ENCODE assay signal across 10 mouse cellular contexts in the genomic region with DNA sequence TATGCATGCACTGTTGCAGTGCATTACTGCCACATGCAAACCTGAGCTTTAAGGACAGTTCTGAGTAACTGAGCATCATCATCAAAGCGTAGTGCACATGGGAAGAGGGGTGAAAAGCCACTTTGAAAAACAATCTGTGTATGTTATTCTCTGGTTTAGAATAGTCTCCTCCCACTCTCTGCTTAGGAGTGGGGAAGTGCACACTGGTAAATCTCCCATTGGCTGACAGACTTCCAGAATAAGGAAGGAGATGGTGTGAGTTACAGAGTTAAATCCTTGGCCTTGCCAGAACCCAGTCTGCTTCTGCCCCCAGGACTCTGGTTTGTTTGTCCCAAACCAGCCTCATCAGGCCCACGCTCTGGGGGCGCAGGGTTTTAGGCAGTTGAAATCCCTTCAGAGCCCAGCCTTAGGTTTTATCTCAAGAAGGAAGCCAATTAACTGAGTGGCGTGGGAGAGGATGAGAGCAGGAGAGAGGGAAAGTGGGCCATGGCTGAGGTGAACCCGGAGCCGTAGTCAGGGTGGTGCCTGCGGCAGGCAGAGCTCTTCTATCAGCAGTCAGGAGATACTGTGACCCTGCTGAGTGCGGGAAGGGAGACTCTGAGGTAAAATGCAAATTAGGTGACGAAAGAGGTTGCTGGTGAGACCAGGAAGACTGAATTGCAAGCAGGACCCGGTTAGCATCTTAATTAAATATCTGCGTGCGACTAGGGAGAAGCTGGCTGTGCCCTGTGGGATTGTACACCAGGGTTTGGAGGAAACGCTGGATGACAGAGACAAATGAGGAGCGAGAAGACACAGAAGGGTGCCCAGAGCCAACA.
A peak's percentile ranks its signal among the peaks of the same experiment; 100 is the strongest.
DNase-seq lines count a peak whose midpoint lies in the region; ATAC-seq and TF ChIP-seq lines count a peak whose summit lies in the region.
"Had no signal": no experiment of that assay in that cellular context is flagged by ENCODE, and none has a peak within 500 bp of the region (broad histone marks: within the 10 kb centered on the region; RNA-seq: fewer than 3 reads in every experiment).

No protein-coding gene starts in this region.

- no peak for TF ChIP-seq POLR2A in bone marrow, adult 2 months (IDR thresholded peaks at IDR 0.05; ENCODE audit: borderline replicate concordance, control insufficient read depth, low read depth, low read length)
- no peak for TF ChIP-seq POLR2A in kidney, adult 2 months (IDR thresholded peaks at IDR 0.05; ENCODE audit: low read depth, low read length)

- no peak for ATAC-seq in kidney, postnatal 0 days (replicated peaks; ENCODE audit: low FRiP score, low read depth)
- no peak for ATAC-seq in intestine, postnatal 0 days

- no peak overlapping the region for H3K9ac ChIP-seq in kidney, postnatal 0 days (ENCODE audit: low read depth, low read length)
- no peak overlapping the region for H3K9ac ChIP-seq in intestine, postnatal 0 days (ENCODE audit: low read depth, low read length)
- H3K9ac ChIP-seq: liver, embryonic 14.5 days had no signal

- no peak overlapping the region for H3K4me3 ChIP-seq in kidney, postnatal 0 days (replicated peaks; ENCODE audit: low read depth, low read length)
- no peak overlapping the region for H3K4me3 ChIP-seq in bone marrow, adult 2 months (replicated peaks; ENCODE audit: control insufficient read depth, low read depth, low read length)
- no peak overlapping the region for H3K4me3 ChIP-seq in intestine, postnatal 0 days (ENCODE audit: low read depth, low read length)
- no peak overlapping the region for H3K4me3 ChIP-seq in kidney, adult 2 months (ENCODE audit: insufficient read depth, low read depth, low read length)
- H3K4me3 ChIP-seq: myocyte had no signal

- DNase-seq in kidney, postnatal 0 days (ENCODE audit: low spot score), result no peak
- DNase-seq in kidney, adult 9 months, result no peak
- peak; percentile 61 for DNase-seq in ES-CJ7 (ENCODE audit: low read depth, low spot score)
- DNase-seq in cerebellum, adult 9-11 months, result no peak
- DNase-seq in kidney, adult 2 months, result no peak
- DNase-seq: kidney, adult 18-20 months had no signal

- H3K4me2 ChIP-seq in kidney, postnatal 0 days (ENCODE audit: low read length), result 0 out of 2 replicates have a peak overlapping the region, but pooled peaks have one; percentile 7
- H3K4me2 ChIP-seq in intestine, postnatal 0 days (replicated peaks; ENCODE audit: low read depth), result 0 out of 2 replicates have a peak overlapping the region, but pooled peaks have one; percentile 6

- no peaks in the 10 kb centered on the region for H3K36me3 ChIP-seq in kidney, postnatal 0 days (ENCODE audit: insufficient read depth, low read length)
- no peaks in the 10 kb centered on the region for H3K36me3 ChIP-seq in intestine, postnatal 0 days (ENCODE audit: control insufficient read depth, insufficient read depth)
- no peaks in the 10 kb centered on the region for H3K36me3 ChIP-seq in kidney, adult 2 months (ENCODE audit: control insufficient read depth, insufficient read depth, low read length)

- TF ChIP-seq CTCF in kidney, postnatal 0 days (IDR thresholded peaks at IDR 0.05; ENCODE audit: low read depth), result no peak
- TF ChIP-seq CTCF in bone marrow, adult 2 months (IDR thresholded peaks at IDR 0.05; ENCODE audit: control insufficient read depth, insufficient read depth, low read length), result no peak
- no peak for TF ChIP-seq CTCF in intestine, postnatal 0 days (IDR thresholded peaks at IDR 0.05; ENCODE audit: low read depth)
- no peak for TF ChIP-seq CTCF in kidney, adult 2 months (conservative IDR thresholded peaks at IDR 0.05; ENCODE audit: insufficient read depth, insufficient read length, low read depth, low read length)

- no peaks in the 10 kb centered on the region for H3K27me3 ChIP-seq in kidney, postnatal 0 days (ENCODE audit: insufficient read depth, low read length)
- H3K27me3 ChIP-seq in intestine, postnatal 0 days (replicated peaks; ENCODE audit: control insufficient read depth, insufficient read depth, low read length), result no peaks in the 10 kb centered on the region
- no peaks in the 10 kb centered on the region; the same call in 1 of the 2 replicates for H3K27me3 ChIP-seq in kidney, adult 2 months (replicated peaks; ENCODE audit: control insufficient read depth, insufficient read depth, low read length)

- no peaks in the 10 kb centered on the region for H3K9me3 ChIP-seq in kidney, postnatal 0 days (replicated peaks; ENCODE audit: low read length)
- H3K9me3 ChIP-seq in intestine, postnatal 0 days (ENCODE audit: control insufficient read depth), result no peaks in the 10 kb centered on the region

- no peaks in the 10 kb centered on the region; the same call in 1 of the 2 replicates for H3K4me1 ChIP-seq in kidney, postnatal 0 days (replicated peaks; ENCODE audit: insufficient read depth, low read length)
- no peaks in the 10 kb centered on the region; the same call in 1 of the 2 replicates for H3K4me1 ChIP-seq in bone marrow, adult 2 months (ENCODE audit: control insufficient read depth, insufficient read depth, low read length)
- no peaks in the 10 kb centered on the region for H3K4me1 ChIP-seq in intestine, postnatal 0 days (replicated peaks; ENCODE audit: control insufficient read depth, insufficient read depth, low read length)
- H3K4me1 ChIP-seq in kidney, adult 2 months (ENCODE audit: control insufficient read depth, insufficient read depth, low read length), result no peaks in the 10 kb centered on the region

- H3K27ac ChIP-seq in kidney, postnatal 0 days, result no peak overlapping the region
- H3K27ac ChIP-seq in bone marrow, adult 2 months (ENCODE audit: control insufficient read depth, insufficient read depth, low read depth, low read length, poor library complexity), result 0 out of 2 replicates have a peak overlapping the region, but pooled peaks have one; percentile 15
- H3K27ac ChIP-seq in intestine, postnatal 0 days (ENCODE audit: low read depth, low read length), result no peak overlapping the region
- no peak overlapping the region for H3K27ac ChIP-seq in kidney, adult 2 months (ENCODE audit: insufficient read depth, low read depth, low read length)
- H3K27ac ChIP-seq: liver, embryonic 14.5 days had no signal

- WGBS in kidney, postnatal 0 days, result 25% methylated on average over 14 of the region's 14 CpGs
- WGBS in bone marrow, adult 2 months, result 49% methylated on average over 14 of the region's 14 CpGs
- WGBS in intestine, postnatal 0 days, result 24% methylated on average over 14 of the region's 14 CpGs
- 38% methylated on average over 14 of the region's 14 CpGs for whole genome bisulfite sequencing in kidney, adult 2 months
